Mouse (Mus musculus) forebrain, embryonic 13.5 days (tissue): ENCODE measurements at regions not wholly inside any gene's neighbourhood (a gene's known extent, or its start where the extent isn't known, plus 50 kb on each side); places are given as distances from the start of the nearest gene placed in this dataset.

Experiments
- ATAC-seq: fragments of 200-750 bp; cut with Nextera tagmentation; 2 replicates; pipeline ENCODE4 v1.8.0; 2017
- H3K27ac ChIP-seq: fragments of 300-500 bp; sonication (generic); 2 replicates; pipeline ENCODE4 v1.5.1; 2015; ENCODE audit warnings: inconsistent platforms, mild to moderate bottlenecking, moderate library complexity
- H3K27me3 ChIP-seq: fragments of 300-500 bp; sonication (generic); 2 replicates; pipeline ENCODE4 v1.6.1; 2015; ENCODE audit warnings: mild to moderate bottlenecking, inconsistent platforms
- H3K36me3 ChIP-seq: fragments of 300-500 bp; sonication (generic); 2 replicates; pipeline ENCODE4 v1.6.1; 2015; ENCODE audit warnings: mild to moderate bottlenecking, inconsistent platforms; ENCODE audit not compliant: poor library complexity, severe bottlenecking
- H3K4me1 ChIP-seq: fragments of 300-500 bp; sonication (generic); 2 replicates; pipeline ENCODE4 v1.6.1; 2015; ENCODE audit warnings: inconsistent platforms
- H3K4me2 ChIP-seq: fragments of 300-500 bp; sonication (generic); 2 replicates; pipeline ENCODE4 v1.6.1; 2015; ENCODE audit warnings: inconsistent platforms, mild to moderate bottlenecking, moderate library complexity
- H3K4me3 ChIP-seq: fragments of 300-500 bp; sonication (generic); 2 replicates; pipeline ENCODE4 v1.5.1; 2015; ENCODE audit warnings: mild to moderate bottlenecking, inconsistent platforms
- H3K9ac ChIP-seq: fragments of 300-500 bp; sonication (generic); 2 replicates; pipeline ENCODE4 v1.6.1; 2015; ENCODE audit warnings: mild to moderate bottlenecking, inconsistent platforms
- H3K9me3 ChIP-seq: fragments of 300-500 bp; sonication (generic); replicated peaks from 2 replicates; pipeline ENCODE4 v1.6.1; 2016; ENCODE audit warnings: inconsistent platforms
- WGBS: fragments of 180-500 bp; shearing (Covaris S2); methylation state at CpG from one replicate; pipeline ENCODE4 v1.1.7; 2015; 5-methylcytosine and 5-hydroxymethylcytosine counted together

- peaks cover 15% of the 10 kb centered on the region for H3K4me1 ChIP-seq
- 50% methylated on average over 1 of the region's 1 CpGs for WGBS
- no peak for ATAC-seq
- H3K4me2 ChIP-seq: no peak overlapping the region
- H3K36me3 ChIP-seq: no peaks in the 10 kb centered on the region
- H3K9ac ChIP-seq: no peak overlapping the region
- no peak overlapping the region for H3K4me3 ChIP-seq
- H3K27me3 ChIP-seq: no peaks in the 10 kb centered on the region
- H3K9me3 ChIP-seq: no peaks in the 10 kb centered on the region
- no peak overlapping the region for H3K27ac ChIP-seq
These were observed 313.4 kb downstream of the Gm11011 start for GRCm38 (mm10) chr2:169274101-169274500.

- 0 out of 2 replicates have a peak, but pooled peaks have one; percentile 13 for ATAC-seq
- H3K4me2 ChIP-seq: no peak overlapping the region
- 10% methylated on average over 6 of the region's 6 CpGs for whole genome bisulfite sequencing
- no peak overlapping the region for H3K27ac ChIP-seq
- peaks cover 15% of the 10 kb centered on the region for H3K4me1 ChIP-seq
- no peaks in the 10 kb centered on the region for H3K27me3 ChIP-seq
- no peak overlapping the region for H3K9ac ChIP-seq
- no peaks in the 10 kb centered on the region for H3K9me3 ChIP-seq
- no peaks in the 10 kb centered on the region for H3K36me3 ChIP-seq
- H3K4me3 ChIP-seq: no peak overlapping the region
These were observed 314.9 kb downstream of the Gm11011 start for GRCm38 (mm10) chr2:169272622-169273021.

- no peak for ATAC-seq
- Histone ChIP-seq H3K9me3 (no peaks in the 10 kb centered on the region), H3K4me3 (no peak overlapping the region), H3K27ac (no peak overlapping the region), H3K4me1 (peaks cover 15% of the 10 kb centered on the region), H3K27me3 (no peaks in the 10 kb centered on the region), H3K9ac (no peak overlapping the region), H3K36me3 (no peaks in the 10 kb centered on the region), H3K4me2 (no peak overlapping the region)
- 27% methylated on average over 4 of the region's 4 CpGs for WGBS
These were observed 315.5 kb downstream of the Gm11011 start for GRCm38 (mm10) chr2:169272018-169272417.

GRCm38 (mm10) chr2:169260636-169261035 lies 305.2 kb upstream of the Zfp64 start:
- Histone ChIP-seq H3K4me3 (no peak overlapping the region), H3K4me1 (no peaks in the 10 kb centered on the region), H3K27ac (no peak overlapping the region), H3K36me3 (no peaks in the 10 kb centered on the region), H3K9ac (no peak overlapping the region), H3K27me3 (no peaks in the 10 kb centered on the region), H3K4me2 (no peak overlapping the region), H3K9me3 (no peaks in the 10 kb centered on the region)
- WGBS: 89% methylated on average over 4 of the region's 4 CpGs
- no peak for ATAC-seq

- Histone ChIP-seq H3K4me1 (no peaks in the 10 kb centered on the region), H3K27me3 (no peaks in the 10 kb centered on the region), H3K36me3 (no peaks in the 10 kb centered on the region), H3K4me2 (no peak overlapping the region), H3K9ac (no peak overlapping the region), H3K27ac (no peak overlapping the region), H3K9me3 (no peaks in the 10 kb centered on the region), H3K4me3 (no peak overlapping the region)
- no peak for ATAC-seq
These were observed 289.2 kb upstream of the Zfp64 start for GRCm38 (mm10) chr2:169244572-169244971.

- no peak overlapping the region for H3K27ac ChIP-seq
These were observed 288.6 kb upstream of the Zfp64 start for GRCm38 (mm10) chr2:169243981-169244380.

GRCm38 (mm10) chr2:169237856-169238255 lies 282.5 kb upstream of the Zfp64 start:
- no peak for ATAC-seq
- Histone ChIP-seq H3K9me3 (no peaks in the 10 kb centered on the region), H3K27me3 (no peaks in the 10 kb centered on the region), H3K27ac (no peak overlapping the region), H3K4me1 (no peaks in the 10 kb centered on the region), H3K9ac (no peak overlapping the region), H3K36me3 (no peaks in the 10 kb centered on the region), H3K4me2 (no peak overlapping the region), H3K4me3 (no peak overlapping the region)
- 89% methylated on average over 4 of the region's 4 CpGs for WGBS

More at GRCm38 (mm10) chr2:169243981-169244380, 288.6 kb upstream of the Zfp64 start:
- H3K4me2 ChIP-seq: no peak overlapping the region
- 90% methylated on average over 9 of the region's 9 CpGs for WGBS
- H3K36me3 ChIP-seq: no peaks in the 10 kb centered on the region
- no peak for ATAC-seq
- H3K9me3 ChIP-seq: no peaks in the 10 kb centered on the region
- H3K9ac ChIP-seq: no peak overlapping the region
- H3K4me3 ChIP-seq: no peak overlapping the region
- H3K27me3 ChIP-seq: no peaks in the 10 kb centered on the region
- no peaks in the 10 kb centered on the region for H3K4me1 ChIP-seq

GRCm38 (mm10) chr2:169237321-169237720 lies 281.9 kb upstream of the Zfp64 start:
- H3K27me3 ChIP-seq: no peaks in the 10 kb centered on the region
- ATAC-seq: no peak
- H3K4me1 ChIP-seq: no peaks in the 10 kb centered on the region
- no peak overlapping the region for H3K9ac ChIP-seq
- no peak overlapping the region for H3K4me3 ChIP-seq
- WGBS: 96% methylated on average over 9 of the region's 9 CpGs
- H3K27ac ChIP-seq: no peak overlapping the region
- no peak overlapping the region for H3K4me2 ChIP-seq
- no peaks in the 10 kb centered on the region for H3K36me3 ChIP-seq
- H3K9me3 ChIP-seq: no peaks in the 10 kb centered on the region

- ATAC-seq: no peak
- Histone ChIP-seq H3K27me3 (no peaks in the 10 kb centered on the region), H3K36me3 (no peaks in the 10 kb centered on the region), H3K4me3 (no peak overlapping the region), H3K4me2 (no peak overlapping the region), H3K4me1 (no peaks in the 10 kb centered on the region), H3K27ac (no peak overlapping the region), H3K9me3 (no peaks in the 10 kb centered on the region), H3K9ac (no peak overlapping the region)
- whole genome bisulfite sequencing: 94% methylated on average over 11 of the region's 11 CpGs
These were observed 279.1 kb upstream of the Zfp64 start for GRCm38 (mm10) chr2:169234368-169235070.

GRCm38 (mm10) chr2:169233151-169234123 lies 278.1 kb upstream of the Zfp64 start:
- Histone ChIP-seq H3K9me3 (no peaks in the 10 kb centered on the region), H3K9ac (no peak overlapping the region), H3K27ac (no peak overlapping the region), H3K4me3 (no peak overlapping the region), H3K36me3 (no peaks in the 10 kb centered on the region), H3K4me1 (no peaks in the 10 kb centered on the region), H3K4me2 (no peak overlapping the region), H3K27me3 (no peaks in the 10 kb centered on the region)
- no peak for ATAC-seq
- 80% methylated on average over 14 of the region's 14 CpGs for WGBS

- no peak overlapping the region for H3K9ac ChIP-seq
- ATAC-seq: no peak
- no peaks in the 10 kb centered on the region for H3K27me3 ChIP-seq
- H3K4me3 ChIP-seq: no peak overlapping the region
- H3K4me2 ChIP-seq: no peak overlapping the region
- H3K36me3 ChIP-seq: no peaks in the 10 kb centered on the region
- no peaks in the 10 kb centered on the region for H3K9me3 ChIP-seq
- no peak overlapping the region for H3K27ac ChIP-seq
- no peaks in the 10 kb centered on the region for H3K4me1 ChIP-seq
- WGBS: 86% methylated on average over 8 of the region's 8 CpGs
These were observed 266.9 kb upstream of the Zfp64 start for GRCm38 (mm10) chr2:169222264-169222663.

GRCm38 (mm10) chr2:169221141-169221540 lies 265.8 kb upstream of the Zfp64 start:
- no peaks in the 10 kb centered on the region for H3K4me1 ChIP-seq
- no peak overlapping the region for H3K4me2 ChIP-seq
- H3K27ac ChIP-seq: no peak overlapping the region
- H3K4me3 ChIP-seq: no peak overlapping the region
- H3K36me3 ChIP-seq: no peaks in the 10 kb centered on the region
- 78% methylated on average over 7 of the region's 7 CpGs for WGBS
- no peak for ATAC-seq
- H3K9ac ChIP-seq: no peak overlapping the region
- H3K9me3 ChIP-seq: no peaks in the 10 kb centered on the region
- no peaks in the 10 kb centered on the region for H3K27me3 ChIP-seq
